Mouse (Mus musculus): ENCODE data around the gene Mpl. TPM values are rescaled to one million over a fixed set of nuclear protein-coding genes. Genes with fewer than 3 reads are reported as not detected.

Mpl gene
- total RNA-seq, 2 experiments from 2014 or later, result 0.51 to 0.55 TPM

DNA sequence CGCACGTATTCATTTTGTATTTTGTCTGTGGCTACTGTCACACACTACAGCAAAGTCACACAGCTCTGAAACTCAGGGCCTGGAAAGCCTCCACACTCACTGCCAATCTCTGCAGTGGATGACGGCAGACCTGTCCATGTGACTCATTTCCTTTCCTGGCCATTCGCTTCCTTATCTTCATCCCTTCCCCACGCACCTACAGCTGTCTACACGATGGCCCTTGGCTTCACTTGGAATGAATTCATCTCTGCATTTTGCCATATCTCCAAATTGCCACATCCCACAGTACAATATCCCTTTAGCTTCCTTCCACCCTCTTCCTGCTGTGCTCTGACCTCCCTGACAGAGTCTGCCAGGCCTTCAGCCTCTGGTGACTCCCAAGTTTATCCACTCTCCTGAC, 62.8 kb downstream of the Mpl start:
- no peak for DNase-seq (ENCODE audit: low spot score in 2 of 2)
- intact Hi-C loops (cut with DNase I), result no loop called here

Other genes with a start within 250 kb of the Mpl start
- gene Ptprf, start 166.1 kb downstream of the Mpl start, total RNA-seq (2021), result 100 to 1,000 TPM; 168 to 174 TPM
- gene Szt2, start 48.2 kb downstream of the Mpl start, total RNA-seq (2021), result 10 to 100 TPM; 36.3 to 38.6 TPM
- 10 to 100 TPM; 63.9 to 70.0 TPM for gene Med8, start 48.2 kb downstream of the Mpl start, total RNA-seq (2021)
- 10 to 100 TPM; 21.4 to 22.4 TPM for gene Elovl1, start 29.4 kb downstream of the Mpl start, total RNA-seq (2021)
- 1 to 10 TPM; 2.4 to 3.0 TPM for gene Cdc20, start 20.2 kb downstream of the Mpl start, total RNA-seq (2021)
- 10 to 100 TPM; 12.5 to 14.8 TPM for gene Tie1, start 32.5 kb upstream of the Mpl start, total RNA-seq (2021)
- not detected for gene 2610528J11Rik, start 69.5 kb upstream of the Mpl start, total RNA-seq (2021)
- gene Tmem125, start 86.5 kb upstream of the Mpl start, total RNA-seq (2021), result 1 to 10 TPM; 6.0 to 7.9 TPM
- gene Cfap57, start 163.3 kb upstream of the Mpl start, total RNA-seq (2021), result under 1 TPM; 0.62 to 0.80 TPM
- 10 to 100 TPM; 48.4 to 57.7 TPM for gene Ebna1bp2, start 163.3 kb upstream of the Mpl start, total RNA-seq (2021)
- gene Olfr62, start 201.4 kb upstream of the Mpl start, total RNA-seq (2021), result not detected
- not detected for gene Olfr1342, start 235.2 kb upstream of the Mpl start, total RNA-seq (2021)
- gene Olfr1341, start 246.0 kb upstream of the Mpl start, total RNA-seq (2021), result not detected

Data from left cerebral cortex, postnatal 14 days (tissue).